Mouse (Mus musculus) regulatory T cell (primary cell): ENCODE measurements around the gene Syt14.

Experiments
- in situ Hi-C: fragments of 300-600 bp; cut with MboI, MseI; formaldehyde crosslinking; loops from one replicate; pipeline ENCODE4 v1.15.1; 2025; ENCODE audit warnings: high pct_unique_total_duplicates

Gene Syt14

DNA sequence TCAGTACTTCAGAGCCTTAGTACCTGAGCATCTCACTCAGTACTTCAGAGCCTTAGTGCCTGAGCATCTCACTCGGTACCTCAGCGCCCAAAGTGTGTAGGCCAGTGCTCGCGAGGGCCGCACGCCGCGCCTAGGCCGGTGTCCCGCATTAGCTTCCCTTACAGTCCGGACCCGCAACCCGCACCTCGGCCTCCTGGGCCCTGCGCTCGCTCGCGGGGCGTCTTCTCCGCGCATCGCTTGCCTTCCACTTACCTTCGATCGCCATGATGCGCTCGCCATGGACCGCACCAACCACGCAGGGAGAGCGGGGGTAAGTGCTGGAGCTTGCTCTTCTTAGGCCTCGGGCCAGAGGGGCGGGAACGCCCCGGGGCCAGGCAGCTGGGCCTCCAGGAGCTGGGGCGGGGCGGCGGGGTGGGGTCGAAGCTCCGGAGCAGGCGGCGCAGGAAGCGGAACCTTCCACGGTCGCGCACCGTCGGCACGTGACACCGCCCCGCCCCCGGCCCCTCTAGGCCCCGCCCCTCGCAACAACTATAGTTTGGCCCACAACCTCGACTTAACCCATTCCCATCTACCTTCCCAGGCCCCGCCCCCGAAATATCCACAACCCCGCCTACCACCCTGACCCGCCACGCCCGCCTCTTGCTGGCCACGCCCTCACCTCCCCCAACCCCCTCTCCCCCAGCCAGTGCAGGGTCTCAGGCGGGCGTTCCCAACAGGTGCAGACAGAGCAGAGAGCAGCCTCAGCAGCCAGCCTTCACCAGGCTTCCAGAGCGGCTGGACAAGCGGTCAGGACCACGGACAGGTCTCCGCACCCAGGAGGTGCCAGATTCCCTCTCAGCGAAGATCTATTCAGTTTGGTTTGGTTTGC, at the start of gene Syt14:
Syt14 (minus strand) TSS at position 405 of the 868 bp plus-strand sequence.
- in situ Hi-C loops, result no loop called here

GRCm38 (mm10) chr1:193084016-193084415, 48.4 kb upstream of the Syt14 start:
- in situ Hi-C loops, result no loop called here

DNA sequence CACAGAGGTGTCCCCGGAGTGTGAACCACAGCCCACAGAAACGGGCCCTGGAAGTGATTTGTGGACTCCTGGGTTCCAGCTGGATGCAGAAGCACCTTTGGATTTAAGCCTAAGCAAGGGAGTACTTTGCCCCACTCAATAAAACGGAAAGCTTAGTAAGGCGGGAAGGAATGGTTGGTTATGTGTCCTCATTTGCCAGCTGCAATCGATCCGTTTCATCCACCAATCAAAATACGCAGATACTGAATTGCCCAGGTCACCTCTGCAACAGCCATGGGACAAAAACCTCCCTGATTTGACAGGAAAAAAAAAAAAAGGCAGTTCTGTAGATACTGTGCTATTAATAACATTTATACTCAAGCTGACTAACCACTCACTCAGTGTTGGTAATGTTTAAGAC, 47.5 kb upstream of the Syt14 start:
- in situ Hi-C loops, result no loop called here

GRCm38 (mm10) chr1:193082311-193082921, 46.8 kb upstream of the Syt14 start:
- in situ Hi-C loops, result no loop called here

DNA sequence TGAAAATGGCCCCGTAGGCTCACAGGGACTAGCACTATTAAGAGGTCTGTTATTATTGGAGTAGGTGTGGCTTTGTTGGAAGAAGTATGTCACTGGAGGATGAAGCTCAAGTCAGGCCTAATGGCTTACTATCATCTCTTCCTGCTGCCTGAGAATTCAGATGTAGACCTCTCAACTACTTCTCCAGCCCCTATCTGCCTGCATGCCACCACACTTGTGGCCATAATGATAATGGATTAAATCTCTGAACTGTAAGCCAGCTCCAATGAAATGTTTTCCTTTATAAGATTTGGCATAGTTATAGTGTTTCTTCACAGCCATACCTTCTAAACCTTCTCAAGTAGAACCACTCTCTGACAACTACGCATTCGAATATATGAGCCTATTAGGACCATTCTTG, 27.0 kb upstream of the Syt14 start:
- in situ Hi-C loops, result no loop called here

DNA sequence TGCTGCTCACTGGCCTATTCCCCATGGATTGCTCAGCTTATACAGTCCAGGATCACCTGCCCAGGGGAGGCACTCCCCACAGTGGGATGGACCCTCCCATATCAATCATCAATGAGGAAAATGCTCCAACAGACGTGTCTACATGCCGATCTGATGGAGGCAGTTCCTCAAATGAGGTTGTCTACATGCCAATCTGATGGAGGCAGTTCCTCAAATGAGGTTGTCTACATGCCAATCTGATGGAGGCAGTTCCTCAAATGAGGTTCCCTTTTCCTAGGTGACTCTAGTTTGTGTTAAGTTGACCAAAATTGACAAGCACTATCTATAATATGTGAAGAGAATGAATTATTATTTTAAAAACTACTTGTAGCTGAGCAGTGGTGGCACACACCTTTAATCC, 24.6 kb upstream of the Syt14 start:
- in situ Hi-C loops, result no loop called here

DNA sequence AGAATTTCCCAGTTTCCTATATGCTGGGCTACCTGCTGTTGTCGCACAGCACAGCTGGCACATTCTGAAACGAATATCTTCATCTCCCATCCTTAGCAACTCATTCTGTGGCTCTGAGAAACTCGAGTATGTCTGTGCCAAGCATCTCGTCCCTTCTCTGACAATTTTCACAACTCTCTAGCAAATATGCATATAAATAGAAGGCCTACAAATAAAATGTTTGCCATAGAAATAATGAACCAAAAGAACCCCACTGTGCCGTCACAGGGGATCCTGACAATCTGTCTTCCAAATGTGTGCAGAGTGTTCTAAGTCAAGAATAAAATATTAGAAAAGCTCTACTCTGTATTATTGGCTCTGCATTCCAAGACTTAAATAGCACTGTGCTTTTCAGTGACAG, 24.0 kb upstream of the Syt14 start:
- in situ Hi-C loops, result no loop called here

DNA sequence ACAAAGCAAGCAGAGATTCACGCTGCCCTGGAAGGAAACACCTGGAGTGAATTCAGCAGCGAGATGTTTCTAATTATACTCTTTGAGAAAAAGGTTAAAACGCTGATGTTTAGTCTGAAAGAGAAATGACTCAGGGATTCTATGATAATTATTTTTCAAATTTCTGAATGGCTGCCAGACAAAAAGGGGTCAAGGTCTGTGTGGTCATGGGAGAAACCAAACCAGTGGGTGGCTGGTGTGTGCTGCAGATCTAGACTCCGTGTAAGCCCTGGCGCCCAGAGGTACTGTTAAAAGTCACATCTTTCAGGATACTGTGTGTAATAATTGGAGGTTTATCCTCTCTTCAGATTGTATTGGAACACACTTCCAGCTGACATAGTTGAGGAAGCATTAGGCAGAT, 18.8 kb upstream of the Syt14 start:
- in situ Hi-C loops, result no loop called here

GRCm38 (mm10) chr1:193053065-193053464, 17.5 kb upstream of the Syt14 start:
- in situ Hi-C loops, result no loop called here

GRCm38 (mm10) chr1:193047616-193048015, 12.0 kb upstream of the Syt14 start:
- in situ Hi-C loops, result no loop called here

- in situ Hi-C loops, result no loop called here
These were observed 7.3 kb upstream of the Syt14 start for GRCm38 (mm10) chr1:193042760-193043295.

DNA sequence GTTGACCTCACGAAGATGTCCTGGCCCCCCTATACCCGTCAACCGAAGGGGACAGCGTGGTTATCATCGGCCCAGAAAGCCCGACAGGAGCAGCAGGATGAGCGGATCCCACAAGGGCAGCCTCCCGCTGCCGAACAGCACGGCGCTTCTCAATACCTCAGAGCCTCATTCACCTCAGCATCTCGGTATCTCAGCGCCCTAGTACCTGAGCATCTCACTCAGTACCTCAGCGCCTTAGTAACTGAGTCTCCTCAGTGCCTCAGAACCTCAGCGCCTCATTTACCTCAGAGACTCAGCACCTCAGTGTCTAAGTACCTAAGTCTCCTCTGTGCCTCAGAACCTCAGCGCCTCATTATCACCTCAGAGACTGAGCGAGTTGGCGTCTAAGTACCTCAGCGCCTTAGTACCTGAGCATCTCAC, 614 bp downstream of the Syt14 start:
- in situ Hi-C loops, result no loop called here

DNA sequence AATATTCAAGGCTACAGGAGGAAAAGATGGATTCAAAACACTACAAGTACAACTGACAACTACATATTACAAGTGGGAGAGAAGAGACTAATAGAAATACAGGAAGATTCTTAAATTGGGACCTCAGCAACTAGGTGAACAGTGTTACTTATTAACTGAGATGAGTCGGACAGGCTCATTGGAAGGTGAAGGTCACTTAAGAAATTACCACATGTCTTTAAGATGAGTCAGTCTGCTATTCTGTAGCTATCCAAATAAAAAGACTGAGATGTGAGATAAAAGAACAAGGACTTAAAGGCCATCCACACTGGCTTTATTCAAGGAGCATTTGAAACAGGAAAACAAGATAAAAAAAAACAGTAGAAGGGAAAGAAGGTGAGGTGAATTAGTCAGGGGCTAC, 11.3 kb downstream of the Syt14 start:
- in situ Hi-C loops, result no loop called here

DNA sequence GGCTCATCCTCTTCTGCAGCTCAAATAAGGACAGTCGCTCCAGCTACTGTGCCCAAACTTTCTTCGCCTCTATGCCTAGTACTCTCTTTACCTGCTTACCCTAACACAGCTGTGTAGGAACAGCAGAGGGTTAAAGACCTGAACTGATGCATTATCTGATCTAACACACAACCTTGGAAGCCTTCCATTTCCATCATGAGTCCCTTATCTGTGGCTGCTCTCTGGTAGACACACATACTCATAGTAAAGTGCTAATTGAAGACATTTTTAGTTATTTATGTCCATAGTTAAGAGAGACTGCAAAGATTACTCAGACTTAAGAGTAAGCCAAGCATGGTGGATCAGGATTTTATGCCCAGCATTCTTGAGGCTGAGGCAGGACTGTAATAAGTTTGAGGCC, 23.2 kb downstream of the Syt14 start:
- in situ Hi-C loops, result no loop called here

DNA sequence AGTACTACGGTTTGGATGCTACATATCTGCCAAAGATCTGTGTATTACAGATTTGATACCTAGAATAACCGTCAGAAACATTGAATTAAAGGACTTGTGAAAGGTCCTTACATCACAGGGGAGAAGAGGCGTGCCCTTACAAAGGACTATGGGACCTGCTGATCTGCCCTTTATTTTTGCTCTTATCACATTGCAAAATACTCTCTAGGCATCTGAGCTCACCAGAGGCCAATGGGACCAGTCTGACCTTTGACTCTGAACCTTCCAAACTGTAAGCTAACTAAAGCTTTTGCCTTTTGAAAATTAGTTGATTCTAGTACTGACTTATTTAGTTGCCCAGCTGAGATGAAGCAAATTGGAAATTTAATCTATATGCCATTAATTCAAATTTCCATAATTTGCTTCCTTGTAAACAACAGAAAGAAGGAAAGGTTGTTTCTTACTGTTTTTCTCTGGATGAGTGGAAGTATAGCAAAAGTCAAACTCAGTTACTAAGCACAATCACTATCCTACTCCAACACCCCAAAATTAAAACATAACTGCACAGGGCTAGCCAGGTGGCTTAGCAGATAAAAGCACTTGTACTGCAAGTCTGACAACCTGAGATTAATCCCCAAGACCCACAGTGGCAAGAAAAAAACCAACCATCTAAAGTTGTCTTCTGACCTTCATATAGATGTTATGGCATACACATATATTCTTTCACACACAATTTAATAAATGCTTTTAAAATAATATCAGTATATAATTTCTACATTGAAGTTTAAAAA, 24.4 kb downstream of the Syt14 start:
- in situ Hi-C loops, result no loop called here

- in situ Hi-C loops, result no loop called here
These were observed 31.0 kb downstream of the Syt14 start for GRCm38 (mm10) chr1:193004581-193004980.

GRCm38 (mm10) chr1:193003953-193004352, 31.6 kb downstream of the Syt14 start:
- in situ Hi-C loops, result no loop called here

GRCm38 (mm10) chr1:193002307-193002706, 33.3 kb downstream of the Syt14 start:
- in situ Hi-C loops, result no loop called here

GRCm38 (mm10) chr1:193001587-193001986, 34.0 kb downstream of the Syt14 start:
- in situ Hi-C loops, result no loop called here

DNA sequence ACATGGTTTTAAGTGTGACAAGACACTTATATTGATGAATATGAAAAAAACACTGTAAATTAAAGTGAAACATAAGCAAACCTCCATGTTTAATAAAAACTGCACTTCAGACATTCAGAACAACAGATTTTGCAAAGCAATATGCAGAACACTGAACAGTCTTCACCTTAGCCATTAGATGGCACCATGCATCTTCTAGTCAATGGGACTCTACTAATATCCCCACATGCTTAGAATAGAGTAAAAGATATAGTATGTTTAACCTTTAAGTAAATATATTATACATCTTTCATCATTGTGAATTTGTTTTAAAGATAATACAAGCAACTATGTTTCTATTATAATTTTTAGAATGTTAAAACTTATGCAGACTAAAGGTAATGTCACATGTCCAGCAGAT, 34.7 kb downstream of the Syt14 start:
- in situ Hi-C loops, result no loop called here

DNA sequence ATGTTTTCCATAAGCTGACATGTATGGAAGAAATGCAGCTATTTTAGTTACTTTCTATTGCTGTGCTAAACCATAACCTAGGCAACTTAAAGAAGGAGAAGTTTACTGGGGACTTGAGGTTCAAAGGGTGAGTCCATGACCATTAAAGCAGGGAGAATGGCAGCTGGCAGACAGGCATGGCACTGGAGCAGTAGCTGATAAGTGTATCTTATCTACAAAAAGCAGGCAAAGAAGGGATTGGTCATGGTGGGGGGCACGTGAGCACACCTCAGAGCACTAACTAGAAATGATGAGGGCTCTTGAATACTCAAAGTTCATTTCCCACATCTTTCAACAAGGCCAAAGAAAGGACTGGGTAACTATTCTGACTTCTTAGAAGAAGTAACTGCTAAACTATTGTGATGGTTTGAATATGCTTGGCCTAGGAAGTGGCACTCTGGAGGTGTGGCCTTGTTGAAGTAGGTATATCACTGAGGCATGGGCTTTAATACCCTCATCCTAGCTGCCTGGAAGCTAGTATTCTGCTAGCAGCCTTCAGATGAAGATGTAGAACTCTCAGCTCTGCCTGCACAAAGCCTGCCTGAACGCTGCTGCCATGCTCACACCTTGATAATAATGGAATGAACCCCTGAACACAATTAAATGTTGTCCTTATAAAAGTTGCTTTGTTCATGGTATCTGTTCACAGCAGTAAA, 41.2 kb downstream of the Syt14 start:
- in situ Hi-C loops, result no loop called here

GRCm38 (mm10) chr1:192993491-192993890, 42.1 kb downstream of the Syt14 start:
- in situ Hi-C loops, result no loop called here
